Mouse (Mus musculus) intestine, embryonic 14.5 days (tissue): ENCODE data around the gene Abhd12. TPM values are rescaled to one million over a fixed set of nuclear protein-coding genes. Genes with fewer than 3 reads are reported as not detected.

ENCODE experiments used
- ATAC-seq: fragments of 200-750 bp; cut with Nextera tagmentation; replicated peaks from 2 replicates; pipeline ENCODE4 v1.8.0; 2017; ENCODE audit warnings: low read depth, moderate number of reproducible peaks, moderate TSS enrichment, moderate library complexity; ENCODE audit not compliant: low FRiP score, low TSS enrichment
- DNase-seq: peaks from one replicate; pipeline ENCODE4 v3.0.0-alpha.2; 2018; ENCODE audit warnings: low spot score
- H3K27ac ChIP-seq: fragments of 300-500 bp; sonication (generic); 2 replicates; pipeline ENCODE4 v1.5.1; 2014; ENCODE audit warnings: low read depth, mild to moderate bottlenecking, control low read depth
- H3K27me3 ChIP-seq: fragments of 300-500 bp; sonication (generic); replicated peaks from 2 replicates; pipeline ENCODE4 v1.6.1; 2014; ENCODE audit warnings: low read length, control low read depth; ENCODE audit not compliant: control insufficient read depth, insufficient read depth
- H3K36me3 ChIP-seq: fragments of 300-500 bp; sonication (generic); 2 replicates; pipeline ENCODE4 v1.6.1; 2014; ENCODE audit warnings: low read length, control low read depth; ENCODE audit not compliant: control insufficient read depth, insufficient read depth
- H3K4me1 ChIP-seq: fragments of 300-500 bp; sonication (generic); replicated peaks from 2 replicates; pipeline ENCODE4 v1.6.1; 2014; ENCODE audit warnings: low read length, control low read depth, mixed read lengths; ENCODE audit not compliant: control insufficient read depth, insufficient read depth
- H3K4me2 ChIP-seq: fragments of 300-500 bp; sonication (generic); 2 replicates; pipeline ENCODE4 v1.6.1; 2014; ENCODE audit warnings: low read length
- H3K4me3 ChIP-seq: fragments of 300-500 bp; sonication (generic); 2 replicates; pipeline ENCODE4 v1.5.1; 2014; ENCODE audit warnings: low read depth, low read length, control low read depth, mixed read lengths
- H3K9ac ChIP-seq: fragments of 300-500 bp; sonication (generic); 2 replicates; pipeline ENCODE4 v1.6.1; 2014; ENCODE audit warnings: mild to moderate bottlenecking, low read length
- H3K9me3 ChIP-seq: fragments of 300-500 bp; sonication (generic); 2 replicates; pipeline ENCODE4 v1.6.1; 2016; ENCODE audit warnings: low read length, control low read depth; ENCODE audit not compliant: control insufficient read depth
- WGBS: fragments of 180-500 bp; shearing (Covaris S2); extraction: QIAGEN DNeasy Blood & Tissue Kit; methylation state at CpG from one replicate; pipeline ENCODE4 v1.1.7; 2014; 5-methylcytosine and 5-hydroxymethylcytosine counted together
- polyA plus RNA-seq: library from polyadenylated mRNA; unstranded; fragments of >200 nt; fragmentation: Nextera tagmentation; extraction: Ambion mirVana; gene quantifications from 2 replicates; pipeline ENCODE4 v1.2.1, GENCODE M21; 2014

The Abhd12 gene
- polyA plus RNA-seq, 1 experiment from 2014 or later, result 52.1 TPM

- Histone ChIP-seq H3K4me2 (no peak overlapping the region), H3K4me3 (no peak overlapping the region), H3K9ac (no peak overlapping the region), H3K27me3 (no peaks in the 10 kb centered on the region), H3K27ac (no peak overlapping the region), H3K9me3 (no peaks in the 10 kb centered on the region), H3K36me3 (peaks cover 92% of the 10 kb centered on the region), H3K4me1 (no peaks in the 10 kb centered on the region)
- DNase-seq, result no peak
- 91% methylated on average over 8 of the region's 8 CpGs for WGBS
- no peak for ATAC-seq
These were observed 85.8 kb downstream of the Abhd12 start for GRCm38 (mm10) chr2:150818742-150819141.

- no peak overlapping the region for H3K4me2 ChIP-seq
- WGBS, result 92% methylated on average over 18 of the region's 18 CpGs
- H3K9me3 ChIP-seq, result no peaks in the 10 kb centered on the region
- DNase-seq (no peak), ATAC-seq (no peak)
- no peak overlapping the region for H3K4me3 ChIP-seq
- H3K27me3 ChIP-seq, result no peaks in the 10 kb centered on the region
- peaks cover 94% of the 10 kb centered on the region for H3K36me3 ChIP-seq
- no peaks in the 10 kb centered on the region for H3K4me1 ChIP-seq
- H3K9ac ChIP-seq, result no peak overlapping the region
- H3K27ac ChIP-seq, result no peak overlapping the region
These were observed 87.7 kb downstream of the Abhd12 start for GRCm38 (mm10) chr2:150816676-150817402.

- no peak overlapping the region for H3K9ac ChIP-seq
- ATAC-seq, result no peak
- DNase-seq, result no peak
- H3K27me3 ChIP-seq, result no peaks in the 10 kb centered on the region
- H3K4me2 ChIP-seq, result no peak overlapping the region
- H3K4me1 ChIP-seq, result no peaks in the 10 kb centered on the region
- no peak overlapping the region for H3K27ac ChIP-seq
- 94% methylated on average over 6 of the region's 6 CpGs for WGBS
- no peak overlapping the region for H3K4me3 ChIP-seq
- peaks cover 98% of the 10 kb centered on the region for H3K36me3 ChIP-seq
- H3K9me3 ChIP-seq, result no peaks in the 10 kb centered on the region
These were observed 91.7 kb downstream of the Abhd12 start for GRCm38 (mm10) chr2:150812816-150813215.

- Histone ChIP-seq H3K4me1 (no peaks in the 10 kb centered on the region), H3K27me3 (no peaks in the 10 kb centered on the region), H3K27ac (no peak overlapping the region), H3K9me3 (no peaks in the 10 kb centered on the region), H3K36me3 (peaks cover 98% of the 10 kb centered on the region), H3K4me2 (no peak overlapping the region), H3K4me3 (no peak overlapping the region), H3K9ac (no peak overlapping the region)
- no peak for DNase-seq
- 88% methylated on average over 5 of the region's 5 CpGs for WGBS
- ATAC-seq, result no peak
These were observed 93.9 kb downstream of the Abhd12 start for GRCm38 (mm10) chr2:150810603-150811002.

GRCm38 (mm10) chr2:150808812-150809211 lies 95.7 kb downstream of the Abhd12 start:
- Histone ChIP-seq H3K36me3 (peaks cover 97% of the 10 kb centered on the region), H3K9ac (no peak overlapping the region), H3K9me3 (no peaks in the 10 kb centered on the region), H3K4me1 (no peaks in the 10 kb centered on the region), H3K4me3 (no peak overlapping the region), H3K27ac (no peak overlapping the region), H3K27me3 (no peaks in the 10 kb centered on the region), H3K4me2 (no peak overlapping the region)
- DNase-seq (no peak), ATAC-seq (no peak)
- WGBS, result 95% methylated on average over 6 of the region's 6 CpGs

- 87% methylated on average over 6 of the region's 6 CpGs for WGBS
- Histone ChIP-seq H3K9ac (no peak overlapping the region), H3K27me3 (no peaks in the 10 kb centered on the region), H3K9me3 (no peaks in the 10 kb centered on the region), H3K4me1 (no peaks in the 10 kb centered on the region), H3K36me3 (peaks cover 96% of the 10 kb centered on the region), H3K4me2 (no peak overlapping the region), H3K27ac (no peak overlapping the region), H3K4me3 (no peak overlapping the region)
- no peak for ATAC-seq
- DNase-seq, result no peak
These were observed 96.2 kb downstream of the Abhd12 start for GRCm38 (mm10) chr2:150808381-150808780.

- Histone ChIP-seq H3K27me3 (no peaks in the 10 kb centered on the region), H3K4me2 (no peak overlapping the region), H3K27ac (no peak overlapping the region), H3K9me3 (no peaks in the 10 kb centered on the region), H3K36me3 (peaks cover 79% of the 10 kb centered on the region), H3K4me3 (no peak overlapping the region), H3K4me1 (no peaks in the 10 kb centered on the region), H3K9ac (no peak overlapping the region)
- WGBS, result 87% methylated on average over 1 of the region's 1 CpGs
- ATAC-seq (no peak), DNase-seq (no peak)
These were observed 101.5 kb downstream of the Abhd12 start for GRCm38 (mm10) chr2:150803035-150803434.

GRCm38 (mm10) chr2:150800616-150801015 lies 103.9 kb downstream of the Abhd12 start:
- Histone ChIP-seq H3K4me1 (no peaks in the 10 kb centered on the region), H3K36me3 (peaks cover 69% of the 10 kb centered on the region), H3K4me3 (no peak overlapping the region), H3K27ac (no peak overlapping the region), H3K4me2 (no peak overlapping the region), H3K27me3 (no peaks in the 10 kb centered on the region), H3K9ac (no peak overlapping the region), H3K9me3 (no peaks in the 10 kb centered on the region)
- 84% methylated on average over 5 of the region's 5 CpGs for WGBS
- no peak for ATAC-seq
- DNase-seq, result no peak

GRCm38 (mm10) chr2:150798084-150798483 lies 106.5 kb downstream of the Abhd12 start:
- no peak overlapping the region for H3K9ac ChIP-seq
- DNase-seq, result no peak
- H3K4me1 ChIP-seq, result no peaks in the 10 kb centered on the region
- H3K36me3 ChIP-seq, result peaks cover 70% of the 10 kb centered on the region
- WGBS, result 83% methylated on average over 7 of the region's 7 CpGs
- H3K4me3 ChIP-seq, result no peak overlapping the region
- no peak overlapping the region for H3K4me2 ChIP-seq
- ATAC-seq, result no peak
- H3K27ac ChIP-seq, result no peak overlapping the region
- no peaks in the 10 kb centered on the region for H3K9me3 ChIP-seq
- no peaks in the 10 kb centered on the region for H3K27me3 ChIP-seq
